Mouse (Mus musculus): ENCODE measurements around the gene Dnm1. TPM values are rescaled to one million over a fixed set of nuclear protein-coding genes. Genes with fewer than 3 reads are reported as not detected.

Gene Dnm1
- total and polyA plus RNA-seq, 3 experiments = 4.0 to 23.1 (median 5.5) TPM

- Histone ChIP-seq H3K9ac (ENCODE audit: low read depth, low read length) (no peak overlapping the region), H3K4me1 (ENCODE audit: control insufficient read depth, insufficient read depth, low read length) (peaks cover 7% of the 10 kb centered on the region), H3K79me2 (replicated peaks; ENCODE audit: control insufficient read depth, insufficient read depth, low read length) (peaks cover 2% of the 10 kb centered on the region; the same call in 1 of the 2 replicates), H3K27me3 (ENCODE audit: control insufficient read depth, insufficient read depth, low read length) (no peaks in the 10 kb centered on the region), H3K4me3 (no peak overlapping the region), H3K27ac (no peak overlapping the region), H3K36me3 (ENCODE audit: control insufficient read depth, insufficient read depth, low read length) (peaks cover 2% of the 10 kb centered on the region; the same call in 1 of the 2 replicates)
- intact Hi-C loops (cut with DNase I) = loop anchor here (2.0 kb wide), 1 partner anchor 151 kb away; no protein-coding TSS in a partner anchor
- DNase-seq = no peak
- TF ChIP-seq POLR2A (IDR thresholded peaks at IDR 0.05; ENCODE audit: insufficient read depth, low read depth, low read length) = no peak
- TF ChIP-seq CTCF (IDR thresholded peaks at IDR 0.05) = peak; percentile 85
These were observed 63.6 kb downstream of the Dnm1 start for GRCm38 (mm10) chr2:32289578-32289977.

GRCm38 (mm10) chr2:32288371-32288931, 64.7 kb downstream of the Dnm1 start:
- intact Hi-C loops (cut with DNase I) = loop anchor here (2.0 kb wide), 1 partner anchor 150 kb away; no protein-coding TSS in a partner anchor
- Histone ChIP-seq H3K79me2 (replicated peaks; ENCODE audit: control insufficient read depth, insufficient read depth, low read length) (peaks cover 2% of the 10 kb centered on the region; the same call in 1 of the 2 replicates), H3K4me3 (peak overlapping the region; percentile 77), H3K9ac (ENCODE audit: low read depth, low read length) (peak overlapping the region; percentile 57), H3K4me1 (ENCODE audit: control insufficient read depth, insufficient read depth, low read length) (peaks cover 3% of the 10 kb centered on the region; the same call in 1 of the 2 replicates), H3K27ac (peak overlapping the region; percentile 86), H3K27me3 (ENCODE audit: control insufficient read depth, insufficient read depth, low read length) (no peaks in the 10 kb centered on the region), H3K36me3 (ENCODE audit: control insufficient read depth, insufficient read depth, low read length) (peaks cover 2% of the 10 kb centered on the region; the same call in 1 of the 2 replicates)
- WGBS = under 1% methylated on average over 28 of the region's 29 CpGs
- TF ChIP-seq POLR2A (IDR thresholded peaks at IDR 0.05; ENCODE audit: insufficient read depth, low read depth, low read length) (no peak), EP300 (IDR thresholded peaks at IDR 0.05; ENCODE audit: insufficient read depth, low read depth, low read length) (no peak), CTCF (IDR thresholded peaks at IDR 0.05) (no peak)
- no peak for DNase-seq

DNA sequence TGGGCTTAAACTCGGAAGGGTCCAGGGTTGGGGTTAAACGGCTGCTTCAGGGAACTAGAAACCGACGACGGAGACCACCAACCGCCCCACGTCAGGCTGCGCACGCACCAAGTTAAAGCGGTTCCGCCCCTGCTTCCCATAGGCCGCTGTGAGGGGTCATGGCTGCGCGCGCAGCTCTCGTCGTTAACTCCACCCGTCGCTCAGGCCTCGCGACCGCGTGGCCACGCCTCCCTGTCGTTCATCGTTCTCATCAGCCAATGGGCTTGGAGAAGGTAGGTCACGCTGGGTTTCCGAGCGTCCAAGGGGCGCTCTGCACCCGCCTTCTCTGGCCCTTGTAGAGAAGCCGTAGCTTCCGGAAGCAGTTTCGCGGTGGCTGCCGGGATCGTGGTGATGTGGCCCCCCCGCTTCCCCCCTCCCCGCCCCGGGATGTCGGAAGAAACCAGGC, 65.2 kb downstream of the Dnm1 start, which contains the start of gene Swi5:
Gene Swi5 (minus strand): TSS at position 153 of the 445 bp plus-strand sequence.
- peaks cover 3% of the 10 kb centered on the region; the same call in 1 of the 2 replicates for H3K4me1 ChIP-seq (ENCODE audit: control insufficient read depth, insufficient read depth, low read length)
- peak; percentile 96 to 98 for DNase-seq
- H3K27ac ChIP-seq = peak within 1 kb of the TSS; percentile 89
- intact Hi-C loops (cut with DNase I) = loop anchor here (2.0 kb wide), 1 partner anchor 149 kb away; no protein-coding TSS in a partner anchor
- WGBS = under 1% methylated on average over 41 of the region's 41 CpGs
- H3K79me2 ChIP-seq (replicated peaks; ENCODE audit: control insufficient read depth, insufficient read depth, low read length) = peaks cover 2% of the 10 kb centered on the region; the same call in 1 of the 2 replicates
- H3K9ac ChIP-seq (ENCODE audit: low read depth, low read length) = peak within 1 kb of the TSS; percentile 72
- no peaks in the 10 kb centered on the region for H3K27me3 ChIP-seq (ENCODE audit: control insufficient read depth, insufficient read depth, low read length)
- peaks cover 2% of the 10 kb centered on the region; the same call in 1 of the 2 replicates for H3K36me3 ChIP-seq (ENCODE audit: control insufficient read depth, insufficient read depth, low read length)
- TF ChIP-seq POLR2A (IDR thresholded peaks at IDR 0.05; ENCODE audit: insufficient read depth, low read depth, low read length) (peak; percentile 95), CTCF (IDR thresholded peaks at IDR 0.05) (no peak), EP300 (IDR thresholded peaks at IDR 0.05; ENCODE audit: insufficient read depth, low read depth, low read length) (peak; percentile 32; the same call in 1 of the 2 replicates)
- H3K4me3 ChIP-seq = peak within 1 kb of the TSS; percentile 85

- H3K27ac ChIP-seq = peak within 1 kb of the TSS; percentile 89
- DNase-seq = no peak
- TF ChIP-seq POLR2A (IDR thresholded peaks at IDR 0.05; ENCODE audit: insufficient read depth, low read depth, low read length) = no peak
- TF ChIP-seq CTCF (IDR thresholded peaks at IDR 0.05) = no peak
- TF ChIP-seq EP300 (IDR thresholded peaks at IDR 0.05; ENCODE audit: insufficient read depth, low read depth, low read length) = no peak
- peak within 1 kb of the TSS; percentile 72 for H3K9ac ChIP-seq (ENCODE audit: low read depth, low read length)
- peaks cover 3% of the 10 kb centered on the region; the same call in 1 of the 2 replicates for H3K4me1 ChIP-seq (ENCODE audit: control insufficient read depth, insufficient read depth, low read length)
- peak within 1 kb of the TSS; percentile 85 for H3K4me3 ChIP-seq
- H3K79me2 ChIP-seq (replicated peaks; ENCODE audit: control insufficient read depth, insufficient read depth, low read length) = peaks cover 2% of the 10 kb centered on the region; the same call in 1 of the 2 replicates
- H3K36me3 ChIP-seq (ENCODE audit: control insufficient read depth, insufficient read depth, low read length) = peaks cover 2% of the 10 kb centered on the region; the same call in 1 of the 2 replicates
- no peaks in the 10 kb centered on the region for H3K27me3 ChIP-seq (ENCODE audit: control insufficient read depth, insufficient read depth, low read length)
- intact Hi-C loops (cut with DNase I) = no loop called here
- WGBS = under 1% methylated on average over 23 of the region's 23 CpGs
These were observed 65.8 kb downstream of the Dnm1 start, which contains the start of gene Golga2 for GRCm38 (mm10) chr2:32287334-32287840. Gene Golga2 (plus strand): TSS chr2:32287384.

DNA sequence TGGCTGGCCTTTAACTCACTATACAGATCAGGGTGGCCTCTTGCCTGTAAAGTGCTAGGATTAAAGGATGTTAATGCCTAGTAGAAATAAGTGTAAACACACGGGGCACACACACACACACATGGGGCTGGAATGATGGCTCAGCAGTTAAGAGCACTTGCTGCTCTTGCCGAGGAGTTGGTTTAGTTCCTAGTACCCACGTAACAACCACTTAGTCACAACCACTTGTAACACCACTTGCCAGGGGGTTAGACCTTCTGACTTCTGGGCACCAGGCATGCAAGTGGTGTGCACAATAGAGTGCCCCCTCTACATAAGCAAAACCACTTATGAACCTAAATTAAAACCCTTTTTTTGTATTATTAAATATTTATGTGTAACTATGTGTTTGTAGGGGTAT, 69.2 kb downstream of the Dnm1 start:
- no peak overlapping the region for H3K4me3 ChIP-seq
- peaks cover 2% of the 10 kb centered on the region; the same call in 1 of the 2 replicates for H3K36me3 ChIP-seq (ENCODE audit: control insufficient read depth, insufficient read depth, low read length)
- no peak overlapping the region for H3K9ac ChIP-seq (ENCODE audit: low read depth, low read length)
- H3K4me1 ChIP-seq (ENCODE audit: control insufficient read depth, insufficient read depth, low read length) = 0 out of 2 replicates have a peak, but pooled peaks cover 1% of the 10 kb centered on the region
- no peak for DNase-seq
- TF ChIP-seq EP300 (IDR thresholded peaks at IDR 0.05; ENCODE audit: insufficient read depth, low read depth, low read length) = no peak
- no peak for TF ChIP-seq CTCF (IDR thresholded peaks at IDR 0.05)
- TF ChIP-seq POLR2A (IDR thresholded peaks at IDR 0.05; ENCODE audit: insufficient read depth, low read depth, low read length) = no peak
- H3K79me2 ChIP-seq (replicated peaks; ENCODE audit: control insufficient read depth, insufficient read depth, low read length) = no peaks in the 10 kb centered on the region; the same call in 1 of the 2 replicates
- H3K27ac ChIP-seq = no peak overlapping the region
- H3K27me3 ChIP-seq (ENCODE audit: control insufficient read depth, insufficient read depth, low read length) = no peaks in the 10 kb centered on the region
- 78% methylated on average over 3 of the region's 3 CpGs for WGBS
- intact Hi-C loops (cut with DNase I) = no loop called here
